Mouse (Mus musculus) urinary bladder, postnatal 10 days (tissue): ENCODE data around the gene Fbxo8.

Source experiments
- DNase-seq: peaks from one replicate; pipeline ENCODE4 v3.0.0; 2022; ENCODE audit warnings: low spot score

The Fbxo8 gene

DNA sequence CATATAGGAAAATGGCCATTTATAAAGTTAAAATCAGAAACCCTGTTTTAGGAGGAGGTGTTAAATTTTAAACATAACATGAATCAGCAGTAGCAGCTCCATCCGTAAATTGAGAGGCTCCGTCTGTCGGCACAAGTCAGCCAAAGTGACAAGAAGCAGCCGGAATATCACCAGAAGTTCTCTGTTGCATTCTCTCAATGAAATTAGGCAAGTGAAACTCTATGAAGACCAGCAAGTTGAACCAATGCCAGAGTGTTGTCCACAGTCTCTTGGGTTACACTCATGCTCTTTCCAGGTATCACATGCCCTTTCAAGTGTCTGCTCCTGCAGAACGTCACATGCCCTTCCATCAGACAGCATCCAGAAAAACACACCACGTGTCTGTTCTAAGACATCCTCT is 60.8 kb downstream of the Fbxo8 start:
- DNase-seq = no peak

DNA sequence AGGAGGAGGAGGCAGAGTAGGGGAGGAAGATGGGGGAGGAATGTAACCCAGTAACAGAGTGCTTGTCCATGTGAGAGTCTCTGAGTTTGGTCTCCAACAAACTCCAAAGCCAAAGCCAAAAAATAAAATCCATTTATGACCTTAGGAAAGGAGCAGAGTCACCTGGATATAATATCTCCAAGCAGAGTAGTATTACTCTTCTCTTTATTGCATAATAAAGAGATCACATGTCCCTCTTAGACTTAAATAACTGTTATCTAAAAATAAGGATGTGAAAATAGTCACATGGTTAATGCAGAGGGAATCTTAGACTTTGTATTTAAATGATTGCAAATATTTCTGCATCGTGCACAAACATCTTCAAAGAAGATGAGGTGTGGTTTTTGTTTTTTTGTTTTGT is 63.3 kb downstream of the Fbxo8 start:
- DNase-seq = no peak

DNA sequence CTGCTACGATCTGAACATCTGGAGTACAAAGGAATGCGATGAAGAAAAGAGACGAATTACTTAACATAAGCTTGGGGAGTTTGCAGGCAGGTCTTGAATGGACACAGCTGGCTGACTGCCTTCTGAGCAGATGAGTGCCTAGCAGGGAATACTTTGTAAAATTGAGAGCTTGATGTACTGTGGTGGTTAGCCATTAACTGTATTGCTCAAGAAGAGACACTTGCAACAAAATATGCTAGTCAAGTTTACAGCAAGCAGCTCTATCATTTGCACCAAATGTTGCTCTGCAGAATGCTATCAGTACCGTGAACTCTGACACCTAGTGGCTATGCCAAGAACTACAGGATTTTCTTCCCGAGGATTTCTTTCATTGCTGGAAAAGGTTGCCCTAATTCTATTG is 64.1 kb downstream of the Fbxo8 start:
- DNase-seq = no peak

DNA sequence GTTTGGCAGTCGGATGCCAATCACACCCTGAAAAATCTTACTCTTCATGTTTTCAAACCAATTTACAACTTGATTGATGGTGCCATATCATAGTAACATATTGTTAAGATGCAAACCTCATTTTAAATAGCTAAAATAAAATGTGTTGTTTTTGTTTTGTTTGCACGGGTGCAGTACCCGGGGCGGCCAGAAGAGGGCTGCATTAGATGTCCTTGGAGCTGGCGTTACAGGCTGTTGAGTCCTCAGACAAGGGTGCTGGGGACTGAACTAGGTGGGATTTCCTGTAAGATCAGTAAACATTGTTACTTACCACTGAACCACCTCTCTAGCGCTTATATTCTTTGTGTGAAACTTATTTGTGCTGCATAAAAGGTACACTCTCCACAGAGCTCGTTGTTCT is 65.4 kb downstream of the Fbxo8 start:
- no peak for DNase-seq

DNA sequence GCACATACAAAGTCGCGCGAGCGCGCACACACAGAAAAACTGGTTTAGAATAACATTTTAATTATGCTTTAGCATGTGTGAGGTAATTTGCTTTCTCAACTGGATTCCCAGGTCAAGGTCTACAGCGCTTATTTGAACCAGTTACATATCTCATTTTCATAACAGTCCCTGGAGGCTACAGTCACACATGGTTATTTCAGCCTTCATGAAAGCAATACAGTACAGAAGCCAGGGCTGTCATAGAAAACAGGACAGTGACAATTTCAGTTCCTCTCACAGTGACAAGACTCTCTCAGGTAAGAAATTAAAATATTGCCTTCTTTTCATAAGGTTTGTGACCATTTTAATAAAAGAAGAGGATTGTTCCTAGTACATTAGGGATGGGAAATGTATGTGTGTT is 66.4 kb downstream of the Fbxo8 start:
- no peak for DNase-seq

DNA sequence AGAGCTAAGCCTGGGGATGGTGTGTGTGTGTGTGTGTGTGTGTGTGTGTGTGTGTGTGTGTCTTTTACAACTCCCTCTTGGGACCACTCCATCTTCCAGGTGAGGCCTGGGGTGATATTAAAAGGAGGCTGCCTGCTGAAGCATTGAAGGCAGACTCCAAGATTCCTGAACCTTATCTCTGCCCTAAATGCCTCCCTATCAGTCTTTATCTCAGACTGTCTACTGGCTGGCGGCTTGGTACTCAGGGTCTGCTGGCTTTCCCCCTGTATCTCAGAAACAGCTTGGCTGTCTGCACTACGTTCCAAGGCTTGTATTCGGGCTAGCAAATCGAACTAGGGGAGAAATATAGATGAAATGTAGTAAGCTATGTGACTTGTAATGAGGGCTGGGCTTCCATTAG is 68.2 kb downstream of the Fbxo8 start:
- DNase-seq = no peak

DNA sequence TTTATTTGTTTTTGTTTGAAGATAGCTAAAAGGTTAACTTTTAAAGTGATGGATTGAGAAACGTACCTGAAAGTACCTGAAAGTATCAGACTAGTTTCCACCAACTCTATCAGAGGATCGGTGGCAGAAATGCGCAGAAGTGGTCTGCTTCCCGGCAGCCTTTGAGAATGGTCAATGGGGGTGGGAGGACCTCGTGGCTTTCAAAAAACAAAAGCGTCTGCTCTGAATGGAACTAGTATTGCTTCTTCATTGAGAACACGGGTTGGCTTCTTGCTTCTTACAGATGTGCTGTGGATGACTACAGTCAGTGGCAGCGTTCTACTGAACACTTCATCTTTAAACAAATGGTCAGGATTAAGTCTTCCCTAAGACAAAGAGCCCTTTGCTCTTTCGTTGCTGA is 68.7 kb downstream of the Fbxo8 start:
- DNase-seq = no peak

DNA sequence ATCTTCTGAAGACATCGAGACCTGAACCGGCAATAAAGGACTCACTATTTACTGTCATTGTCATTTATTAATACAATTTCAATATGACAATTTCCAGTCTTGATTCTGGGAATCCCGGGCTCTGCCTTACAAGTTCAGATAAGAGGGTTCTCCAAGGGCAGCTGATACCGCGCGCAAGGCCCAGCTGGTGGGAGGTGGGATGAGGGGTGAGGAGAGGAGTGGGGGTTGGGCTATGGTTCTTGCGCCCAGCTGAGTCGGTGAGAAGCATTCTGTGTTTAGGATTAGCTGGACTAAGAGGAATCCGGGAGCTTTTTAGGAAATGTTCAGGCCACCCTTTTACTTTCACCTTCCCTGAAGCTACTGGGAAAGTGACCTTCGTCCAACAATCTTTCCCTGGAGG is 69.8 kb downstream of the Fbxo8 start:
- no peak for DNase-seq

DNA sequence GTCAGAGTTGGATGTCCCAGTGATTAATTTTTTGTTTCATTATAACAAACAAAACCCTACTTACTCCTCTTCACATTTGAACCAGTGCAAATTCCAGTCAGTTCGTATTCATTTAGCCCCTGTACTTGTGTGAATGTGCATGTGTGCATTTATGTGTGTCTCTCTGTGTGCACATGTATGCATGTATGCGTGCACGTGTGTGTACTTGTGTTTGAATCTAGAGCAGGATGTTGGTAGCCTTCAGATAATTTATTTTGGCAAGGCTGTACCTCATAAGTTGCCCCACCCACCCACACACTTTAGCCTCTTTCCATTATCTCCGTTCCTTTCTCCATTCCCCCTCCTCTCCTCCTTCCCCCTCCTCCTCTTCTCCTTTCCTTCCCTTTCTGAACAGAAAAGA is 70.2 kb downstream of the Fbxo8 start:
- no peak for DNase-seq

DNA sequence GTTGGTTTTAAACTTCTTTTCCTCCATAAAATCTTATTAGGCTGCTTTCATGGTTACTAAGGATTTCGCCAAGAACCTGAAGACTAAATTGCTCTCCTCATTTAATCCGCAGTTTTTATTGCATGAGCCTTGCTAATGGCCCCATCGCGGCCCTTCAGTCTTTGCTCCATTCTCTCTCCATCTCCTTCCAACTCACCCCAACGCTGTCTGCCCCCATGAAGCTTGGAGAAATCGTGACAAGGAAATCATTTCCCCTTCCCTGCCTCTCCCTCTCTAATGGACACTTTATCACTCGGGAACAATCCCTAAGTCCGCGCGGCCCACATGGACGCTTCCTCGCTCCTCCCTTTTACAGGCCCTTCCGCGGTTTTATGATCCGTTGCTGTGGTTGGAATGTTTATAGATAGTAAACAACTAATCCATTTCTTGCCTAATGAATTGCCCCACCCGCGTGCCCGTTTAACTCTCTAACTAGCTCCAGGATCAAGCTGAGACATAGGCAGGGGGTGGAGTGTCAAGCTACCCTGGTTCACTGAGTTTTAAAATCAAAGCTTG is 71.7 kb downstream of the Fbxo8 start:
- DNase-seq = no peak

DNA sequence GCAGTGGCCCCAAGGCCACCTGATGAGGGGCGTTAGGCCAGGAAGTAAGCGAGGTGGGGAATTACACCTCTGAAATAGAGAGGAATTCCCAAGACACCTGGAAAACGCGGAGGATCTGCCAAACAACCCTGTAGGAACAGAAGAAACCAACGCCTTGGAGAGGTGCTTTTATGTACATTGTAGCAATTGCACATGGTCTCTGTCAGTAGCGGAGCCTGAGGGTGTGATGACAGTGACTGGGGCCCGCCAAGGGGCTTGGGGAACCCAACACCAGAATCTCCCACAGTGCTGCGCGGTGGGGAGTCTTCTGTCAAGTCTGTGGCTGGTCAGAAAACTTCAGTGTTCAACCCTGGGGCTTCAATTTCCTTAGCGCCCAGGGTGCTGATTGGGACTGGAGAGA is 72.5 kb downstream of the Fbxo8 start:
- no peak for DNase-seq

DNA sequence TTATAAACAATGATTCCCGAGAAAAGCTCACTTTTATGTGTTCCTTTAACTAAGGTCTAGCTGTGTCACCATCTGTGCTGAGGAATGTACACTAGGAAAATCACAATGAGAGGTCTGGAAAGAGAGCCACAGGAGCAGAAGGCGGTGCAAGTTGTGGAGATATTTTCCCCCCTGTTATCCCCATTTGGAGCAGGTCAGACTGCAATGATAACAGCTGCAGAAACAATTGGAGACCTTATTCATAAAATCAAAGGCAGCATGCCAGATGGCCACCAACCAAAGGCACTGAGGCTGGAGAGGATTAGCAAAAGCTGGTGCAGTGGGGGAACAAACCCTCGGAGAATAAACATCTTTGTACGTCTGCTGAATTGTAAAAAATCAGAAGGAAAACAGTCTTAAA is 78.3 kb downstream of the Fbxo8 start:
- DNase-seq = no peak

DNA sequence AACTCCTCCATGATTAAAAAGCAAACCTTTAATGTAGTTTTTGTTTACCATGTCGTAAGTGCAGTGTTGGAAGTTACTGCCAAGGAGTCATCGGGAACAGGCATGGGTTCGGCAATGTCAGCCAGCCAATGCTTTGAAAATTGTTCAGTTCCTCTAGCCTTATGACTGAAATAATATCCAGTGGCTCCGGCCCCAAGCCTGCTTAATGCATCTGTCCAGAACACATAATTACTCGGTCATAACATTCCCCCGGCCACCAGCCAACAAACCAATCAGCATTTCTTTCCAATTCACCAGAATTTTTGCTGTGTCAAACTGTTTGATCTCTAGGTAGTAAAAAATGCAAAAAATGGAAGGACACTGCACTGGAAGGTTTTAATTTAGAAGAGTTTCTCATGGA is 88.4 kb downstream of the Fbxo8 start:
- DNase-seq = no peak
